Mouse (Mus musculus) intestine, embryonic 15.5 days (tissue): ENCODE measurements around the gene Ptprr. TPM values are rescaled to one million over a fixed set of nuclear protein-coding genes. Genes with fewer than 3 reads are reported as not detected.

Experiments used
- ATAC-seq: fragments of 200-750 bp; cut with Nextera tagmentation; 2 replicates; pipeline ENCODE4 v1.8.0; 2017; ENCODE audit warnings: moderate TSS enrichment, moderate library complexity
- H3K27ac ChIP-seq: fragments of 300-500 bp; sonication (generic); 2 replicates; pipeline ENCODE4 v1.5.1; 2015; ENCODE audit warnings: mild to moderate bottlenecking, inconsistent platforms
- H3K27me3 ChIP-seq: fragments of 300-500 bp; sonication (generic); replicated peaks from 2 replicates; pipeline ENCODE4 v1.6.1; 2015; ENCODE audit warnings: inconsistent platforms
- H3K36me3 ChIP-seq: fragments of 300-500 bp; sonication (generic); 2 replicates; pipeline ENCODE4 v1.6.1; 2015; ENCODE audit warnings: inconsistent platforms
- H3K4me1 ChIP-seq: fragments of 300-500 bp; sonication (generic); replicated peaks from 2 replicates; pipeline ENCODE4 v1.6.1; 2015; ENCODE audit warnings: inconsistent platforms
- H3K4me2 ChIP-seq: fragments of 300-500 bp; sonication (generic); replicated peaks from 2 replicates; pipeline ENCODE4 v1.6.1; 2015; ENCODE audit warnings: mild to moderate bottlenecking, inconsistent platforms
- H3K4me3 ChIP-seq: fragments of 300-500 bp; sonication (generic); replicated peaks from 2 replicates; pipeline ENCODE4 v1.5.1; 2015; ENCODE audit warnings: inconsistent platforms
- H3K9ac ChIP-seq: fragments of 300-500 bp; sonication (generic); 2 replicates; pipeline ENCODE4 v1.6.1; 2015; ENCODE audit warnings: inconsistent platforms
- H3K9me3 ChIP-seq: fragments of 300-500 bp; sonication (generic); 2 replicates; pipeline ENCODE4 v1.6.1; 2016; ENCODE audit warnings: inconsistent platforms
- WGBS: fragments of 180-500 bp; shearing (Covaris S2); methylation state at CpG from one replicate; pipeline ENCODE4 v1.1.7; 2015; 5-methylcytosine and 5-hydroxymethylcytosine counted together
- polyA plus RNA-seq: library from polyadenylated mRNA; unstranded; fragments of >200 nt; fragmentation: Nextera tagmentation; extraction: Ambion mirVana; gene quantifications from 2 replicates; pipeline ENCODE4 v1.2.1, GENCODE M21; 2015

Gene Ptprr
- polyA plus RNA-seq, 1 experiment from 2014 or later: 3.7 TPM

DNA sequence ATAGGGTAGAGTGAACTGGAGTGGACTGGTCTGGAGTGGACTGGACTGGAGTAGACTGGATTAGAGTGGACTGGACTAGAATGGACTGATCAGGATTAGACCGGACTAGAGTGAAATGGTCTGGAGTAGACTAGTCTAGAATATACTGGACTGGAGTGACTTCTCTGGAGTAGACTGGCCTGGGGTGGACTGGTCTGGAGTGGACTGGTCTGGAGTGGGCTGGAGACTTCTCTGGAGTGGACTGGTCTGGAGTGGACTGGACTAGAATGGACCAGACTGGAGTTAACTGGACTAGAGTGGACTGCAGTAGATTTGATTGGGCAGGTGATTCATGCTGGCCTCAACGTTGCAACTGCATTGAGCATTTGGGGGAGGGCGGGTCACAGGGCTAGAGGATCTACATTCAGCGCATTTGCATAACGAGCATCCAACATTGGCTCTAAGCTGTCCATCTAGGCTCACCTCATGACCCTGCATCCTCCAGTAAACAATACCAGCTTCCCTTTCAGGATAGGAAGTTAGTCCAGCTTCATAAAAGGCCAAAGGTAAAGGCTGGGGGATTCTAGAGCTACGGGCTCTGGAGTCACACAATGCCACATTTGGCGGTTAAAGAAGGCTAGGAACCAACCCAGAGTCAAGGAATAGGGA is 268.8 kb downstream of the Ptprr start:
- no peak overlapping the region for H3K27ac ChIP-seq
- H3K27me3 ChIP-seq: no peaks in the 10 kb centered on the region
- H3K36me3 ChIP-seq: no peaks in the 10 kb centered on the region
- no peak for ATAC-seq
- H3K4me1 ChIP-seq: no peaks in the 10 kb centered on the region
- no peak overlapping the region for H3K4me2 ChIP-seq
- H3K9me3 ChIP-seq: no peaks in the 10 kb centered on the region
- no peak overlapping the region for H3K4me3 ChIP-seq
- H3K9ac ChIP-seq: no peak overlapping the region
- WGBS: 85% methylated on average over 7 of the region's 7 CpGs

GRCm38 (mm10) chr10:116288130-116288529 is 270.1 kb downstream of the Ptprr start:
- H3K9ac ChIP-seq: no peak overlapping the region
- no peak for ATAC-seq
- no peaks in the 10 kb centered on the region for H3K4me1 ChIP-seq
- no peaks in the 10 kb centered on the region for H3K9me3 ChIP-seq
- no peak overlapping the region for H3K4me3 ChIP-seq
- H3K4me2 ChIP-seq: no peak overlapping the region
- 33% methylated on average over 9 of the region's 9 CpGs for WGBS
- no peaks in the 10 kb centered on the region for H3K27me3 ChIP-seq
- H3K36me3 ChIP-seq: no peaks in the 10 kb centered on the region
- H3K27ac ChIP-seq: no peak overlapping the region

- H3K27ac ChIP-seq: no peak overlapping the region
- ATAC-seq: no peak
- H3K36me3 ChIP-seq: no peaks in the 10 kb centered on the region
- H3K4me2 ChIP-seq: no peak overlapping the region
- no peaks in the 10 kb centered on the region for H3K9me3 ChIP-seq
- H3K4me1 ChIP-seq: no peaks in the 10 kb centered on the region
- WGBS: 75% methylated on average over 4 of the region's 4 CpGs
- H3K4me3 ChIP-seq: no peak overlapping the region
- H3K27me3 ChIP-seq: no peaks in the 10 kb centered on the region
- H3K9ac ChIP-seq: no peak overlapping the region
Measured at GRCm38 (mm10) chr10:116290483-116290882, 272.5 kb downstream of the Ptprr start.

GRCm38 (mm10) chr10:116291153-116291755 is 273.2 kb downstream of the Ptprr start:
- WGBS: 69% methylated on average over 8 of the region's 8 CpGs
- H3K4me3 ChIP-seq: no peak overlapping the region
- no peak for ATAC-seq
- H3K36me3 ChIP-seq: no peaks in the 10 kb centered on the region
- H3K27me3 ChIP-seq: no peaks in the 10 kb centered on the region
- H3K9me3 ChIP-seq: no peaks in the 10 kb centered on the region
- no peak overlapping the region for H3K27ac ChIP-seq
- H3K9ac ChIP-seq: no peak overlapping the region
- H3K4me1 ChIP-seq: no peaks in the 10 kb centered on the region
- H3K4me2 ChIP-seq: no peak overlapping the region

- H3K4me2 ChIP-seq: no peak overlapping the region
- no peaks in the 10 kb centered on the region for H3K9me3 ChIP-seq
- H3K4me1 ChIP-seq: peaks cover 13% of the 10 kb centered on the region; the same call in 1 of the 2 replicates
- no peak overlapping the region for H3K9ac ChIP-seq
- WGBS: 83% methylated on average over 4 of the region's 4 CpGs
- no peak for ATAC-seq
- no peaks in the 10 kb centered on the region for H3K36me3 ChIP-seq
- H3K4me3 ChIP-seq: no peak overlapping the region
- 0 out of 2 replicates have a peak, but pooled peaks cover 5% of the 10 kb centered on the region for H3K27me3 ChIP-seq
- H3K27ac ChIP-seq: no peak overlapping the region
Measured at GRCm38 (mm10) chr10:116296439-116296838, 278.4 kb downstream of the Ptprr start.

DNA sequence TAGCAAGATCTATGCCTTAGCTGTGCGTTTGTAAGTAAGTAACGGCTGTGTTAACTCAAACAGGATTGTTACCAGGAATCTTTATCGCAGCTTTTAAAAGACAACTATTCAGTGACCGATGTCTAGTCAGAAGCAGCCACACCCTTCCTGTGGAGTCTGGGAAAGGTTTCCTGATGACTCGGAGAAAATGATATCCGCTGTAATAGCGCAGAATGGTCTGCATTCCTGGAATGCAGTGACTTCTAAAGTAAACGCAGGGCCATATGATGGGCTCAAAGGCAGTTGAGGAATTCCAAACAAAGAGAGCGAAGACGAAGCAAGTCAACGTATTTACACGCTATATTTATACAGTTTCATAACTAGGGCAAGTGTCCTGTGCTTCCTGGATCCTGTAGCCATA is 279.8 kb downstream of the Ptprr start:
- 0 out of 2 replicates have a peak, but pooled peaks have one; percentile 32 for ATAC-seq
- H3K27me3 ChIP-seq: 0 out of 2 replicates have a peak, but pooled peaks cover 9% of the 10 kb centered on the region
- H3K36me3 ChIP-seq: no peaks in the 10 kb centered on the region
- 0 out of 2 replicates have a peak overlapping the region, but pooled peaks have one; percentile 0 for H3K4me3 ChIP-seq
- no peak overlapping the region for H3K27ac ChIP-seq
- H3K9me3 ChIP-seq: no peaks in the 10 kb centered on the region
- H3K4me1 ChIP-seq: peaks cover 18% of the 10 kb centered on the region; the same call in 1 of the 2 replicates
- WGBS: 19% methylated on average over 12 of the region's 12 CpGs
- no peak overlapping the region for H3K9ac ChIP-seq
- H3K4me2 ChIP-seq: peak overlapping the region; percentile 35

DNA sequence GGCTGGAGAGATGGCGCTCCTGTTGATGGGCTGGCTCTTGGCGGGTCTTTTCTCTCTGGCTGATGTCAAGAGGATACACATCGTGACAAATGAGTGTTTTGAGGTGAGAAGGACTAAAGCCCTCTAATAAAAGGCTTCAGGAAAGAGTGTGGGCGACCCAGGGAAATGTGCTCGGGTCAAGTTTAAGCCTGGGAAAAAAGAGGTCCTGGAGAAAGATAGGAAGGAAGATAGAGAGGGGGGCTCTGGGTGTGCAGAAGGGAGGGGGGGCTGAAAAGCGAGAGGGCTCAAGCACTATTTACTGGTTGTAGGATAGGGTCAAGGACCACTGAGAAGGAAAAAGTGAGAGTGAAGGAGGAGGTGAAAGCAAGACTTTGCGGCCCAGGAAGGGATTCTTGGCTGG is 282.8 kb downstream of the Ptprr start:
- Histone ChIP-seq H3K4me1 (peaks cover 18% of the 10 kb centered on the region; the same call in 1 of the 2 replicates), H3K9me3 (no peaks in the 10 kb centered on the region), H3K4me3 (peak overlapping the region; percentile 54), H3K27me3 (0 out of 2 replicates have a peak, but pooled peaks cover 9% of the 10 kb centered on the region), H3K27ac (no peak overlapping the region), H3K36me3 (no peaks in the 10 kb centered on the region), H3K4me2 (peak overlapping the region; percentile 96), H3K9ac (peak overlapping the region; percentile 50; the same call in 1 of the 2 replicates)
- ATAC-seq: 0 out of 2 replicates have a peak, but pooled peaks have one; percentile 2
- 35% methylated on average over 7 of the region's 7 CpGs for WGBS

- Histone ChIP-seq H3K4me3 (peak overlapping the region; percentile 54), H3K9ac (peak overlapping the region; percentile 50), H3K27me3 (0 out of 2 replicates have a peak, but pooled peaks cover 9% of the 10 kb centered on the region), H3K27ac (no peak overlapping the region), H3K4me1 (peaks cover 18% of the 10 kb centered on the region; the same call in 1 of the 2 replicates), H3K9me3 (no peaks in the 10 kb centered on the region), H3K36me3 (no peaks in the 10 kb centered on the region), H3K4me2 (peak overlapping the region; percentile 96)
- under 1% methylated on average over 36 of the region's 36 CpGs for WGBS
- peak; percentile 69 for ATAC-seq
Measured at GRCm38 (mm10) chr10:116301258-116301657, 283.2 kb downstream of the Ptprr start.

DNA sequence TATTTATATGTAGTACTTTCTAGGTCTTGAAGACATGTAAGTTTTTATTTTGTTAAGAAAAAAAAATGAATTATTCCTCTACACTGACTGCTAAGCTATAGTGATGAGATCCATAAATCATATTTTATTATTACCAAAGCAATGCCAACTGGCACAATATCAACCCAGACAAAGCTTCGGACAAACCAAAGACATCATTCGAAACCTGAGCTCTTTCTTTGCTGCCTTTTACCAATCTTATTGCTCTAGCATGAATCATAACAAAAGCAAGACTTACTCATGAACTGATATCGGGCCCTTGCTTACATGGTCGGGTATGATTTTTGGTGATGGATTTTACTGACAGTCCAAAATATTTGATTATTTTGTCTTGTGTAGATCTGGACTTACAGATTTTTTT is 286.3 kb downstream of the Ptprr start:
- WGBS: 91% methylated on average over 4 of the region's 4 CpGs
- no peaks in the 10 kb centered on the region for H3K9me3 ChIP-seq
- H3K4me3 ChIP-seq: no peak overlapping the region
- no peak overlapping the region for H3K4me2 ChIP-seq
- no peaks in the 10 kb centered on the region for H3K36me3 ChIP-seq
- 0 out of 2 replicates have a peak, but pooled peaks cover 9% of the 10 kb centered on the region for H3K27me3 ChIP-seq
- H3K4me1 ChIP-seq: peaks cover 10% of the 10 kb centered on the region; the same call in 1 of the 2 replicates
- H3K27ac ChIP-seq: no peak overlapping the region
- no peak overlapping the region for H3K9ac ChIP-seq
- ATAC-seq: no peak

DNA sequence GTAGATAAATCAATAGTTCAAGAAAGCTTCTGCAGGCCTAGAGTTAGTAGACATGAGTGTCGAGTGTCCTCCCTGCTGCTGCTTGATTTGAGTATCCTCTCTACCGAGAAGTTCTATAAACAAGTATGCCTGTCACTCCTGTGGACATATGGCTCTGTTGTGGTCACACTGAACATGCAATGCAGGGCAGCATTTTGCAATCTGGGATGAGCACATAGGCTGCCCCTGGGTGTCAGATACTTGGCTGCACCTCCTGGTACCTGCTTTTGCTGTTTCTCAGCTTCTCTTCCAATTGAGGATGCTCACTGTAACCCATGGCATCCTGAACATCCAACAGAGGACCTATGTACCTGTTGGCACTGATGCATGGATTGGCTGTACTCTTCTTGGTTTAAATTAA is 291.4 kb downstream of the Ptprr start:
- Histone ChIP-seq H3K4me3 (no peak overlapping the region), H3K4me1 (no peaks in the 10 kb centered on the region), H3K9ac (no peak overlapping the region), H3K36me3 (no peaks in the 10 kb centered on the region), H3K9me3 (no peaks in the 10 kb centered on the region), H3K27ac (no peak overlapping the region), H3K27me3 (no peaks in the 10 kb centered on the region), H3K4me2 (no peak overlapping the region)
- ATAC-seq: no peak
- WGBS: 57% methylated on average over 2 of the region's 2 CpGs

GRCm38 (mm10) chr10:116310516-116311210 is 292.6 kb downstream of the Ptprr start:
- no peak overlapping the region for H3K9ac ChIP-seq
- no peak for ATAC-seq
- 45% methylated on average over 11 of the region's 11 CpGs for WGBS
- H3K27me3 ChIP-seq: no peaks in the 10 kb centered on the region
- H3K4me1 ChIP-seq: no peaks in the 10 kb centered on the region
- H3K36me3 ChIP-seq: no peaks in the 10 kb centered on the region
- H3K9me3 ChIP-seq: no peaks in the 10 kb centered on the region
- H3K4me3 ChIP-seq: no peak overlapping the region
- no peak overlapping the region for H3K4me2 ChIP-seq
- H3K27ac ChIP-seq: no peak overlapping the region

DNA sequence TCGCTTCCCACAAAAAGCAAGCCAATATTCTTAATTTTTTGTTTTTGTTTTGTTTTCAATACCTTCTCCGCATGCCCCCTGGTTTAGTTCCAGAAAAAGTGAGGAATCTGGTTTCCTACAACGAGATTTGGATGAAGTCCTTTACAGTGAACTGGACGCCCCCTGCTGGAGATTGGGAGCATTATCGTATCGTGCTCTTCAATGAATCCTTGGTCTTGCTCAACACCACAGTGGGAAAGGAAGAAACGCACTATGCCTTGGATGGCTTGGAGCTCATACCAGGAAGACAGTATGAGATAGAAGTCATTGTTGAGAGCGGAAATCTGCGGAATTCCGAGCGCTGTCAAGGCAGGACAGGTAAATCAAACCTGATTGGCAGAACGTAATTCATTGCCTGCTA is 301.2 kb downstream of the Ptprr start:
- Histone ChIP-seq H3K4me2 (no peak overlapping the region; the same call in 1 of the 2 replicates), H3K4me1 (no peaks in the 10 kb centered on the region), H3K9ac (no peak overlapping the region), H3K27ac (no peak overlapping the region), H3K4me3 (no peak overlapping the region), H3K9me3 (no peaks in the 10 kb centered on the region), H3K36me3 (no peaks in the 10 kb centered on the region), H3K27me3 (no peaks in the 10 kb centered on the region)
- WGBS: 18% methylated on average over 12 of the region's 12 CpGs
- peak; percentile 72 for ATAC-seq
